Mouse (Mus musculus) small intestine, adult 2 months (tissue): ENCODE data around the gene Fam171a1. TPM values are rescaled to one million over a fixed set of nuclear protein-coding genes. Genes with fewer than 3 reads are reported as not detected.

ENCODE experiments used
- H3K27ac ChIP-seq: fragments of 200-500 bp; 2 replicates; pipeline ENCODE4 v1.5.1; 2012; ENCODE audit warnings: low read depth, low read length, control low read depth, inconsistent platforms; ENCODE audit not compliant: insufficient read depth
- H3K27me3 ChIP-seq: fragments of 200-500 bp; 2 replicates; pipeline ENCODE4 v1.6.1; 2012; ENCODE audit warnings: mild to moderate bottlenecking, moderate library complexity, low read length, inconsistent platforms; ENCODE audit not compliant: control insufficient read depth, insufficient read depth
- H3K36me3 ChIP-seq: fragments of 200-500 bp; 2 replicates; pipeline ENCODE4 v1.6.1; 2012; ENCODE audit warnings: mild to moderate bottlenecking, low read length, control low read depth, inconsistent platforms; ENCODE audit not compliant: control insufficient read depth, insufficient read depth
- H3K4me1 ChIP-seq: fragments of 200-500 bp; 2 replicates; pipeline ENCODE4 v1.6.1; 2012; ENCODE audit warnings: low read length, inconsistent platforms, mixed read lengths; ENCODE audit not compliant: control insufficient read depth, insufficient read depth, insufficient read length
- H3K4me3 ChIP-seq: fragments of 200-500 bp; 2 replicates; pipeline ENCODE4 v1.5.1; 2012; ENCODE audit warnings: low read depth, mild to moderate bottlenecking, control low read depth, inconsistent platforms, low read length, moderate library complexity
- CTCF ChIP-seq: fragments of 200-500 bp; IDR thresholded peaks from 2 replicates; pipeline ENCODE4 v1.5.1; 2012; ENCODE audit warnings: low read depth, mild to moderate bottlenecking, control low read depth, inconsistent platforms, low read length, moderate library complexity, mixed read lengths; ENCODE audit not compliant: insufficient replicate concordance, insufficient read length; ENCODE audit errors: extremely low read depth
- POLR2A ChIP-seq: fragments of 200-500 bp; IDR thresholded peaks from 2 replicates; pipeline ENCODE4 v1.6.1; 2012; ENCODE audit warnings: low read depth, mild to moderate bottlenecking, control low read depth, inconsistent platforms, low read length, moderate library complexity
- WGBS: fragments of 180-500 bp; shearing (Covaris S2); methylation state at CpG from one replicate; pipeline ENCODE4 v1.1.7; 2018; 5-methylcytosine and 5-hydroxymethylcytosine counted together
- polyA plus RNA-seq: library from polyadenylated mRNA; depleted of rRNA; stranded (reverse); fragments of >200 nt; gene quantifications from 2 replicates; pipeline ENCODE4 v1.2.3, GENCODE M21; 2012; rRNA removed

Fam171a1 gene
- polyA plus RNA-seq, 1 experiment: 7.0 TPM

DNA sequence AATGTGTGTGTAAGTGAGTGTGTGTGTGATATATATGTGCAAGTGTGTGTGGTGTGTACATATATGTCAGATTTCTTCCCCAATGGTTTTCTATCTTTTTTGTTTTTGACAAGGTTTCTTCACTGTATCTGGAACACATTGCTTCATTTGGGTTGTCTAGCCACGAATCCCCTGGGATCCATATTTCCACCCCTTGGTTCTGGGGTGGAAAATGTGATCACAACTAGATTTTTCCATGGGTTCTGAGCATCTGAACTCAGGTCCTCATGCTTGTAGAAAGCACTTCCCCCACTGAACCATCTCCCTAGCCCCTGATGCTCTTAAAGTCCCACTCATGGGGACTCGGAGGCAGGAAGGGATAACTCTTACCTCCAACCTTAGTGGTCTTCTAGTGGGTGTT lies 159.3 kb downstream of the Fam171a1 start:
- 81% methylated on average over 2 of the region's 2 CpGs for WGBS
- H3K27ac ChIP-seq: no peak overlapping the region
- H3K36me3 ChIP-seq: no peaks in the 10 kb centered on the region
- no peaks in the 10 kb centered on the region for H3K4me1 ChIP-seq
- no peaks in the 10 kb centered on the region for H3K27me3 ChIP-seq
- TF ChIP-seq POLR2A (no peak), CTCF (no peak)
- no peak overlapping the region for H3K4me3 ChIP-seq

- TF ChIP-seq CTCF (no peak), POLR2A (no peak)
- H3K36me3 ChIP-seq: no peaks in the 10 kb centered on the region
- no peaks in the 10 kb centered on the region for H3K4me1 ChIP-seq
- H3K27ac ChIP-seq: no peak overlapping the region
- 76% methylated on average over 2 of the region's 2 CpGs for WGBS
- no peaks in the 10 kb centered on the region for H3K27me3 ChIP-seq
- H3K4me3 ChIP-seq: no peak overlapping the region
Measured at GRCm38 (mm10) chr2:3276106-3276505, 162.1 kb downstream of the Fam171a1 start.

Other genes starting within 250 kb of the Fam171a1 start
- 0.91 and 1.2 TPM in 2 replicates for gene Nmt2, start 170.0 kb downstream of the Fam171a1 start, polyA plus RNA-seq
- 0.48 and 1.7 TPM in 2 replicates for gene Rpp38, start 218.4 kb downstream of the Fam171a1 start, polyA plus RNA-seq
- not detected in 2 replicates for gene Acbd7, start 221.9 kb downstream of the Fam171a1 start, polyA plus RNA-seq